Mouse (Mus musculus) naive thymus-derived CD4-positive, alpha-beta T cell, adult 2 months (primary cell): ENCODE measurements around the gene Vmn1r54.
"Not testable (repeated sequence)": the region's sequence is repeated elsewhere in the genome, so short reads cannot be mapped to it uniquely, and the experiment has no call there.

ENCODE experiments used
- DNase-seq: peaks from one replicate; pipeline ENCODE4 v3.0.0-alpha.2; 2011; ENCODE audit warnings: low read depth

Vmn1r54 gene

DNA sequence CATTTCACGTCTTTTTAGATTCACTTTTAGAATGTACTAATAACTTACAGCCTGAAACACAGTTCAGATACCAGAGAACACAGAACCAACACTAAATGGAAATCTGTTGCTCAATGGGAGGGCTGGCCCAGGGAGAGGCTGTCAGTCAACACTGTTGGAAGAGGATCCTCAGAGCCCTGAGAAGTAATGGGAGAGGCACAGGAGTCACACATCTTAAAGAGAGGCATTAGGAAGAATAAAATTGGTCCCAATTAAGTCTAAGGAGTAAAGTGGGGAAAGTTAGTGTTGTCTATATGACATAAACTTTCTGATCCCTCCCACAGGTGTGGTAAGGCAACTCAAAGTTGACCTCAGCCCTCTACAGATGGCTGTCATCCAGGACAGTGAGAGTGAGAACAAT lies at the start of gene Vmn1r54:
Vmn1r54 (plus strand) TSS at position 301 of the 400 bp plus-strand sequence.
- DNase-seq = no peak

- not testable (repeated sequence) for DNase-seq
Measured at GRCm38 (mm10) chr6:90202493-90202892, 43.6 kb upstream of the Vmn1r54 start, which contains the start of gene V1ra8. Gene V1ra8, plus strand, starts transcription at chr6:90202793.

- DNase-seq = no peak
Measured at GRCm38 (mm10) chr6:90224338-90224737, 21.8 kb upstream of the Vmn1r54 start, which contains the start of gene Vmn1r53. Gene Vmn1r53, minus strand, starts transcription at chr6:90224438.

DNA sequence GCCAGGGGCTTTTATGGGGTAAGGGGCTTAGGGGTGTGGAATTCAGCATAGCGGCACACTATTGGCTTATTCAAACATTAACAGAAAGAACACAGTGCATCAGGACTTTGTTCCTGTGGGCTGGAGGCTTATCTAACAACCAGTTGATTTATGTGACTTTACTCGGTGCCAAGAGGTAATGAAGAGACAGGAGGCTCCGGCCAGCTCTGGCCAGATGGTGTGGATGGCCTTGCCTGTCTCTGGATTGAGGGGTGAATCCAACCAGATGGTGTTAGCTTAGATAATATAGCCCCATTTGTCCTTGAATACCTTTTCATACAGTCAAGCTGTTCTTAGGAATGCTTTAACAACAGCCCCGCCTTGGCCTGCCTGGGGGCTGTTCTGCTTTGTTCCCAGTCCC lies 14.0 kb upstream of the Vmn1r54 start:
- not testable (repeated sequence) for DNase-seq

- DNase-seq = no peak
Measured at GRCm38 (mm10) chr6:90232681-90233080, 13.4 kb upstream of the Vmn1r54 start.

GRCm38 (mm10) chr6:90244019-90244418 lies 2.1 kb upstream of the Vmn1r54 start:
- DNase-seq = no peak

- no peak for DNase-seq
Measured at GRCm38 (mm10) chr6:90288265-90288664, 42.2 kb downstream of the Vmn1r54 start.

DNA sequence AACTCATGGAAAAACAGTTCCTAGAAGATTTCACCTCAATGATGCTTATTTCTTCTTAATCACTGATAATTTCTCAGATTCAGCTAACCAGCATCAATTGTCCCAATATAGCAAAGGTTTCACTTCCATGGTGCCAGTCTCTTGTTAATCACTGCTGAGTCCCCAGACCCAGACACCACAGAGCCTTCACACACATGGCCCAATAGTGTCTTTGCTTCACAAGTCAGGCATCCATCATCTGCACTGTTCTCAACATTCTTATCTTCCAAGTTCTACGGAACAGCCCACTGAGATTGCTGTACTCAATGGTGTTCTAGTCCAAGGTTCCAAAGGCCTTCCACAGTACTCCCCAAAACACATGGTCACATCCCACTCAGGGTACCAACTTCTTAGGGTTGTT lies 54.8 kb downstream of the Vmn1r54 start, which contains the start of gene BC048671:
BC048671 (plus strand) TSS at position 301 of the 400 bp plus-strand sequence.
- DNase-seq = no peak

DNA sequence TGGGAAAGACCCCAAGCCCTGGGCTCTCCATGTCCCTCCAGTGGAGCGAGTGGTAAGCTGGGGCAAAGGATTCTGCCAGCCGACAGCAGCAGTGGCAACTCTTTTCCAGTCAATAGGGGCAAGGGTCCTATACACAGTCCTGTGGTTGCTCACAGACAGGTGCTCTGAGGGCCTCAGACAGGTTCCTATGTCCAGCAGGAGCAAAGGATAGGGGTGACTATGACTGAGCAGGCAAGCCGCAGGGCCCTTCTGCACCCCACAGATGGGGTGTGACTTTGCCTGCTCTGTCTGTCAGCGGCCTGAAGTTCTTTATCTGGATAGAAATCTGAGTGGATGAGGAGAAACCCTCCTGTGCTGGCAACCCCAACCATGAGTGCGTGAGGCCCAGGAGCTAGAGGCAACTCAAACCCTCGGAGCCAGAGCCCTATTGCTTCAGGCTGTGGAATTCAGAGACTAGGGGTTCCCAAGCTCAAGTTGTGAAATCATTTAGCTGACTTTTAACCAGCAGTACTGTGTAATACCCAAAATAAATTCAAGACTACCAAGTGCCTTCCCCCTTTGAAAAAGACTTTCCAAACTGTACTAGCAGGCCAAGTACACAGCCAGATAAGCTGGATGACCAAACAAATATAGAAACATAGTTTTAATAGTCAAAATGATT lies 60.3 kb downstream of the Vmn1r54 start:
- no peak for DNase-seq

DNA sequence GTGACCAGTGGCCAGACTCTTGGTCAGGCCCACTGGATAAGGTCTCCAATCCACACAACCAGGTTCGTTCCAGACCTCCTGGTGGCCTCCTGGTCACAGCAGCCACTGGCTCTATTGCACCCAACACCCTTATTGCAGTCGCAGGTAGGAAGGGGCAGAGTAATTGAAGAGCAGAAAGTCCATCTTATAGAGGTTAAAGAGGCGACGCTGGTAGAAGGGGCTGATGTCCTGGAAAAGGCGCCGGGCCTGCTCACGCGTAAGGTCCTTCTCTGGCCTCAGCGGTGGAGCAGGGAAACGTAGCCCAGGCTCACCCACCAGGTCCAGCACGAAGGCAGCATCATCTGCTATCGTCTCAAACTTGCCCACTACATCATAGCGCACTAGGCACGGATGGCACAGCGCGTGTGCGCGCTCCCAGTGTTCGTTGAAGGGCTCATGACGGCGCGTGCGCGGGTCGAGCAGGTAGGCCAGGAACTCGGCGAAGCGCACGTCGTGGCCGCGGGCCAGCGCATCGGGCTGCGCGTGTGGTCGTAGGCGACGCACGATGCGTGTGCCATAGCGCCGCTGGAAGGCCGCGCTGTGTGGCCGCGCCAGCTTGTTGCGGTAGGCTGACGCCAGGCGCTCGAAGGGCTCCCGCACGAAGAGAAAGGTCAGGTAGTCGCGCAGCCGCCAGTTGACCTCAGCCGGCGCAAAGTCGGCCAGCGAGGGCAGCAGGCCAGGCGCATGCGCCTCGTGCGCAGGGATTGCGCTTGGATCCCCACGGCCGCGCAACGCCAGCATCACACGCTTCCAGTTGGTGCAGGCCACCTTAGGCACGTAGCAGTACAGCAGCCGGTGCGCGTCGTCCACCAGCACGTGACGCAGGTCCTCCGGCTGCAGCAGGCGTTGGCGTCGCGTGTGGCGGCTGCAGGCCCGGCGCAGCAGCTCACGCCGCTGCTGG lies 63.0 kb downstream of the Vmn1r54 start:
- DNase-seq = no peak

DNA sequence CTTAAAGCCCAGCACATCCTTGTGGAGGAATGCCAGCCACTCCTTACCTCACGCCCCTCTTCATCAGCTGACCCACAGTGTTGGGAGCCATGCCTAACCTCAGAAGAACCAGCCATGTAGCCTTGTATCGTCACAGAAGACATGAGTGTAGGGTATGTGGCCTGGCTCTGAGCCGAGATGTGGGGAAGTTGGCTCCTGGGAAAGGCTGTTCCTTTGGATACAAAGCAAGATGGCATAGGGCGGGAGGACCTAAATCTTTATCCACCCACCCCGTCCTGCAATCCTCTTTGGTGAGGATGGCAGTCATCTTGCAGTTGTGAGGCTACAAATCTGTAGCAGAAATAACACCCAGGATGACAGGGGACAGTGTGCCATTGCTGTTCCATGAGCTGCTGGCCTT lies 69.9 kb downstream of the Vmn1r54 start:
- DNase-seq = no peak

DNA sequence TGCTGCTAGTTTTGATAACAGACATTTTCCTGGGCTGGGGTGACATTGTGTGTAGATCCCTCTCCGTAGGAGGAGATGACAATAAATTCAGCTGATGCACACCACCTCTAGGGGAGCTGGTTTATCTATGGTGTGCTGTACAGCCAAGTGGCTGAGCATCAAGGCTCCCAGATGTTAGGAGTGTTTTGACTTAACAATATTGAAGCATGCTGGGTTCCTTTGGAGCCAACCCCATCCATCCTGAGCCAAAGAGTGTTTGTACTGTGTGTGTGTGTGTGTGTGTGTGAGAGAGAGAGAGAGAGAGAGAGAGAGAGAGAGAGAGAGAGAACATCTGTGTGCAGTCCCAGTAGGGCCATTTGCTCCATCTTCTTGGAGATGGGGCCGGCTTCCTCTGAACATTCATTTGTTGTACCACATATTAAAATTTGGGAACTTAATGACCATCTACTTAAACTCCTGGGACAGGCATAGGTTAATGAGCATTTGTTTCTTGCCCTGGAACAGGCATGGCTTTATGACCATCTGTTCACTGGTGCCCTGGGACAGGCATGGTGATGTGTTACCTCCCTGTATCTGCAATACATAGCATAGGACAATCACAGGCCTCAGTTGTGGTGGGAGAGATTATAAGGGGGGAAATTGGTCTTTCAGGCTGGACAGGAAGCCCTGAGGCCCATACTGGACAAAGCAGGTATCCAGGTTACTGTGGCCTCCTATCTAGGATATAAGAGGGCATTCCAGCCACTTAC lies 71.6 kb downstream of the Vmn1r54 start:
- no peak for DNase-seq

DNA sequence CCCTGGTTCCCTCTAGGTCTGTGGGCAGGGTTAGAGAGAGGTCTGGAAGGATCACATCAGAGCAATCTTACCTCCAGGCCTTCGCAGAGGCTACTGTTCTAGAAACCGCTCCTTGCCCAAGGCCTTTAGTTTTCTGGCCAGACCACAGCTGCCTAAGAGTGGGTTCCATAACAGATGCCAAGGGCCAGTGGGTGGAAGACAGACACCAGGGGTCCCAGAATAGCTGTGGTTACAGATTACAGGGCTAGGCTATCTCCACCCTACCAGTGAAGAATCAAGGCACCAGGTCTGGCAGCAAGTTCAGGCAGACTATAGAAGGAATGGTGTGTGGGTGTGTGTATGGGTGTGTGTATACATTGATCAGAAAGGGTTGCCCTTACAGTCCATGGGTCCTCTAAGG lies 72.9 kb downstream of the Vmn1r54 start:
- no peak for DNase-seq

DNA sequence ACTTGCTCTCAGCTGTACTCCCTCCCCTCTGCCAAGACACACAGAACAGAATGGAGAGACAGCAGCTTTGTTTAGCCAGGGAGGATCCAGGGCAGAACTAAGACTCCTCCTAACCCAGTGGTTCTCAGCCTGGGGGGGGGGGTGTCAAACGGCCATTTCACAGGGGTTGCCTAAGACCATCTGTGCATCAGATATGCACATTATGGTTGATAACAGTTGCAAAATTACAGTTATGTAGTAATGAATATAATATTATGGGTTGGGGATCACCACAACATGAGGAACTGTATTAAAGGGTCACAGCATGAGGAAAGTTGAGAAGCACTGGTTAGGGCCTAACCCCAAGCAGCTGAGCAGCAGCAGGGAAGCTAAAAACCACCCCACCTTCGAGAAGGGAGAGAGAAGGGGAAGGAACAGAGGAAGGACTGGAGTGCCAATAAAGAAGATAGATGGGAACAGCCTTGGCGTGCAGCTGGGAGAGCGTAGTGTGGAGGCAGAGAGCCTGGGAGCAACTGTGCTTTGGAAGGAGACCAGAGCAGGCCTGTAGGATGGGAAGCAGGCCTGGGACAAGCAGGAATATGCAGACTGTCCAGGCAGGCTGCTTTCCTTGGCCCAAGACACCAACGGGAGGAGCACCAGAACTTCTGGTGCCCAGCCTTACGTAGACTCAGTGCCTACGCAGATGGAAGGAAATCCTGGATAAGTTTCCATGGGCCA lies 73.5 kb downstream of the Vmn1r54 start:
- no peak for DNase-seq

GRCm38 (mm10) chr6:90320429-90320828 lies 74.3 kb downstream of the Vmn1r54 start:
- DNase-seq = no peak
